Mouse (Mus musculus): Measurements from ENCODE around the gene Patz1.
A peak's percentile ranks its signal among the peaks of the same experiment; 100 is the strongest.

Gene Patz1

DNA sequence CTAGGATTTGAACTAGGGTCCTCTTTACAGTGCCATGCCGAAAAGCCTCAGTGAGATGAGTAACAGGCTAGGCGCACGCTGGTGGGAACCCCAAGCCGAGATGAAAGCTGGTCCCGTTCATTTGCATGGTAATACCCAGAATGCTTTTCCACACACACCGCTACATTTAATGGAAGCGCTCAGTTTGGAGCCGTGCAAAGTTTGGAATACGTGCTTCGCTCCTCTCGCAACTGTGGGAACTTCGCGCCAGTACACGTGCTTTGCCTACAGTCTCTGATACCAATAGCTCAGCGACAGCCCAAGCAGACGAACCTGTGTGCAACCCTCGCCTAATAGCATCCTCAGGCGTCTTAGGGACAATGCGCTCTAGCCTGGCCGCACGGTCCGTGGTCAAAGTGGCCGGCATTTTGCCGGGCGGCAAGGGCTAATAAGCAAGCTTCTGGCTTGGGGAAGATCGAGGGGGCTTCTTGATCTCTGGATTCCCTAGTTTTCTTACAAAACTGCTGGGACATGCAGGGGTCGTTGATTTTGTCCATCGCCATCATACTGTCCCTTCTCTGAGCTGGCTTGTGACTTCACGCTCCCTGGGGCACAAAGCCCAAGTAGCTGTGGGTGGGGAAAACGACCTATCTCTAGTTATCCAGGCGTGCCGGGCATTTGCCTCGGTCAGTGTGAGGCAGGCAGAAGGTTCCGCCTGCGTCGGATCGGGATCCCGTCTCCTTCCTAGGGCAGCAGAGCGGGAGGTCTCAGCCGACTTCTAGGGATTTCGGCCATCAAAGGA is at the start of gene Patz1:
Patz1 (plus strand) TSS at position 354 of the 781 bp plus-strand sequence.
- DNase-seq (ENCODE audit: low spot score): peak; percentile 48

DNA sequence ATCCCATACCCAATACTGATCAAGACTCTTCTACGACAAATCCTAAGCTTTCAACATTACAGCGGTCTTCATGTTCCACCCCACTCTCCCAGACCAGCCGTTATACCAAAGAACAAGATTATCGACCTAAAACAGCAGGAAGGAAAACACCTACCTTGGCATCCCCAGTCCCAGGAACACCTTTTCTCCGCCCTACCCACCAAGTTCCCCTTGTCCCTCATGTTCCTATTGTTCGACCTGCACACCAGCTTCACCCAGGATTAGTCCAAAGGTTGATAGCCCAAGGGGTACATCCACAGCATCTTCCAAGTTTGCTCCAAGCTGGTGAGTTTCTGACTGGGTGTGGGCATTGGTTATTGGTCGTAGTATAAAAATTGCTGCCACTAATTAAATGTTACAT is 46.3 kb upstream of the Patz1 start:
- DNase-seq (ENCODE audit: low spot score): no peak

DNA sequence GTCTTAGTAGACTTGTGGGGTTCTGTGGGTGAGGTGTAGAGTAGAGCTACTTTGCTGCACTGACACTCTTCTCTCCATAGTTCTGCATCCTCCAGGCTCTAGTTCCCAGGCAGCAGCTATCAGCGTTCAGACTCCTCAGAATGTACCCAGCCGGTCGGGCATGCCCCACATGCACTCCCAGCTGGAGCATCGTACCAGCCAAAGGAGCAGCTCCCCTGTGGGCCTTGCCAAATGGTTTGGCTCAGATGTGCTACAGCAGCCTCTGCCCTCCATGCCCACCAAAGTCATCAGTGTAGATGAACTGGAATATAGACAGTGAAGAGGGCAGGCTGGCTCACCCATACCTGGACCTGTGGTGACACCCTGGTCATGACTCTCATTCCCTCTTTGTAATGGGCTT is 44.9 kb upstream of the Patz1 start:
- no peak for DNase-seq (ENCODE audit: low spot score)

DNA sequence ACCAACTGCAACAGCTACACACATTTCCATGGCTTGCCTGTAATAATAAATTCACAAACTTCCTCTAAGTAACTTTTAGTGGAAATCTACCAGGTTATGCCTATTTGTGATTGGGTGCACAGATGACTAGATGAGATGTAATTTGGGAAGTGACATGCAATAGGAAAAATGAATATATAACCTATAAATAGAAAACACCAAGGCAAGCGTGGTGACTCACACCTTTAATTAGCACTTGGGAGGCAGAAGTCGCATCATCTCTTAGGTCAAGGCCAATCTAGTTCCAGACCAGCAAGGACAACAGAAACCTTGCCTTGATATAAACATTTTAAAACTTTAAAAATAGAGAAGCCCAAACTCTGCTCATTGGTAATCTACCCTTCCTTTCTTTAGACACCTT is 41.3 kb upstream of the Patz1 start:
- DNase-seq (ENCODE audit: low spot score): no peak

DNA sequence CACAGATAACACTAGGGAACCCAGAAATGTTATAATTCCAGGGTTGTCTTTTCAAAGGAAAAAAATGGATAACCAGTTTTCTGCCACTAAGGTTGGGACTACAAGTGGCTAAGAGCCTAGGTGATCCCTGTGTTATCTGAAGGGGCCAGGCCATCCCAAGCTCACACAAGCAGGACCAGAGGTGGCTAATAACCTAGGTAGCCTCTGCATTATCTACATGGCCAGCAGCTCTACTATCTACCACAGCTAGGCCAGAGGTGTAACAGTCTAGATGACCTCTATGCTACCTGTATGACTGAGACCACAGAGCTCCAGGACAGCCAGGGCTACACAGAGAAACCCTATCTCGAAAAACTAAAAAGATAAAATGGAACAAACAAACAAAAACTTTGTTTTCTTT is 29.1 kb upstream of the Patz1 start:
- no peak for DNase-seq (ENCODE audit: low spot score)

DNA sequence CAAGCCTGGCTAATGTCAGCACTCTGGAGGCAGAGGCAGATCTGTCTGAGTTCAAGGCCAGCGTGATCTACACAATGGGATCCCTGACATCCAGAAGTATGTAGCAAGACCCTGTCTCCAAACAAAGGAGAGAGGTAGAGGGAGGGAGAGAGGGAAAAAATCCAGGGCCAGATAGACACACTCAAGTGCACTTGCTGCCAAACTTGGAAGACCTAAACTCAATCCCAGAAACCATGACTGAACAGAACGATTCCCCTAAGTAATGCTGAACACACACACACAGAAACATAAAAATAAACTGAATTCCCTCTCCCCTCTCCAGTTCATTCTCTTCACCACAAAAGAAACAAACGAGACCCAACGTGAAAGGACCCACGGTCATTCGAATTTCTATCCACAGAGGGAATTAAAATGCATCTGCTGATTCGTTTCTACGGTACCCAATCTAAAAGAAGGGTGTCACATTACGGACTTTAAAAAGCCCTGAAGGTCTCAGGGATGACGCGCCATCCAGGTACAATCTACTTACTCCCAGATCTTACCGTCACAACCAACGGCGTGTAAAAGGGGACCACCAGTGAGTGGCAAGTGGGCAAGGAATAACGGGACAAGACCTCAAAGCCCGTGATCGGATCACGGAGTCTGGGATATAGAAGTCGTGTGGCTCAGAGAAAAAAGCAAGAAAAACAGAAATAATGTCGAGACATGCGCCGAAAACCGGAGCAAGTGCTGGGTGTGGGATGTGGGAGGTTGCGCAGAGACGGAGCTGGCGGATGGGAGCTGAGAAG is 23.2 kb upstream of the Patz1 start:
- DNase-seq (ENCODE audit: low spot score): no peak

DNA sequence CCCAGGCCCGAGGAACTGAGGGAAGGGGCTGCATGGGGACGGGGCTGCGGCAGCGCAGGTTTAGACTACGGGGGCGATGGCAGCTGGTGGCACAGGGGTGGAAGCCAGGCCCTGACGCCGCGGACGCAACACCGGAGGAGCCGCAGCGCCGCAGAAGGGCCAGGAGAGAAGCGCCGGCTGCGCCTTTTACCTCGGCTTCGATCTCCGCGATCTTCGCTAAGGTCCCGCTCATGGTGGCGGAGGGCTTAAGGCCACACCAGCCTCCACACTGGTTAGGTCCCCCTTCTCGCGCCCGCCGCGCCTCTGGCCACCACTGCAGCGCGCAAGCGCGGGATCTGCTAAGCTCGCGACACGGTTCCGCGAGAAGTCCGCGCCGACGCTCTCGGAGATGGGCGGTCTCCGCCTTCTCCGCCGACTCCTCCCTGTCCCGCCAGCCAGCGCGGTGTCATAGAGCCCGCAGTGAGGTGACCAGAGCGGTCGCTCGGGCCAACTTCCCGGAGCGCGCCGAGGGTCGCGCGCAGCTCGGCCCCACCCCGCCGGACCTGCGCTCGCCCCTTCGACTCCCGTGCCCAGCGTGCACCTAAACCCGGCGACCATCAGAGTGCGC is 22.5 kb upstream of the Patz1 start, which contains the start of gene Drg1:
Drg1 (minus strand) TSS at position 337 of the 607 bp plus-strand sequence.
- peak; percentile 89 for DNase-seq (ENCODE audit: low spot score)

DNA sequence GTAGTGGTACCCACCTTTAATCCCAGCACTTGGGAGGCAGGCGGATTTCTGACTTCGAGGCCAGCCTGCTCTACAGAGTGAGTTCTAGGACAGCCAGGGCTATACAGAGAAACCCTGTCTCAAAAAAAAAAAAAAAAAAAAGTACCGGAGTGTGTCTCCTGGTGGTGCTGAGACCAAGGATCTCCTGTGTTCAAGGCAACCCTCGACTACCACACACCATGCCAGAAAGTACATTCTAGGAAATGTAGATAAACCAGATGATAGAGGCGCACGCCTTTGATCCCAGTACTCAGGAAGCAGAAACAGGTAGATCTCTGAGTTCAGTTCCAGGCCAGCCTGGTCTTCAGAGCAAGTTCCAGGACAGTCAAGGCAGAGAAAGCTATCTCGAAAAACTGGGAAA is 21.5 kb upstream of the Patz1 start:
- no peak for DNase-seq (ENCODE audit: low spot score)

DNA sequence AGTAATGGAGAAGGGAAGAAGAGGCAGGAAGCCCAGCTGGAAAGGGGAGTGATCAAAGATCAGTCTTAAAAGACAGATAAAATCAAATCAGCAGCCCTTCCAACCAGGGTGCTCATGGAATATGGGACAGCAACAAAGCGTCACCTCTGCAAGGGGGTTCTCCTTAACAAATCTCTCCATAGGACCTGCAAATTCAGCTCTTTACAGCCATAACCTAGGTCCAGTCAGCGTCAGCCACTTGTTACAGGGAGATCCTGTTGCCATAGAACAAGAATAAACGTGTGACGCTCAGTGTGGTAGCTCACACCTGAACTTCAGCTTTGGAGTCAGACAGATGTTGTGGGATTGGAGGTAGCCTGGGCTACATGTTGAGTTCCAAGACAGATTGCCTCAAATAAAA is 19.4 kb upstream of the Patz1 start:
- no peak for DNase-seq (ENCODE audit: low spot score)

DNA sequence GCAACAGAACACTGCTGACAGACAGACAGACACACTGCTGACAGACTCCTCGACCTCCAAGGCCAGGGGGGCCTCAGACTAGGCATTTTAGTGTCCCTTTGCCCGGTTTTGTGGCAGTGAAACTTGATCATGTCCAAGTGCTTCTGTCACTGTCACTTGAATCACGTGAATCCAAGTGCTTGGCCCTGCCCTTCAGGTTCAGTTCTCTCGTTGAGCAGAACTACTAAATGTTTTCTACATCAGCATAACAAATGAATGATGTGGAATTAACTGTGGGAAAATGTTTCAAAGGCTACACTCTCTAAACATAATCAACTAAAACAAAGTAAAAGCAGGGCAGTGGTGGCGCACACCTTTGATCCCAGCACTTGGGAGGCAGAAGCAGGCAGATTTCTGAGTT is 10.3 kb upstream of the Patz1 start:
- no peak for DNase-seq (ENCODE audit: low spot score)

DNA sequence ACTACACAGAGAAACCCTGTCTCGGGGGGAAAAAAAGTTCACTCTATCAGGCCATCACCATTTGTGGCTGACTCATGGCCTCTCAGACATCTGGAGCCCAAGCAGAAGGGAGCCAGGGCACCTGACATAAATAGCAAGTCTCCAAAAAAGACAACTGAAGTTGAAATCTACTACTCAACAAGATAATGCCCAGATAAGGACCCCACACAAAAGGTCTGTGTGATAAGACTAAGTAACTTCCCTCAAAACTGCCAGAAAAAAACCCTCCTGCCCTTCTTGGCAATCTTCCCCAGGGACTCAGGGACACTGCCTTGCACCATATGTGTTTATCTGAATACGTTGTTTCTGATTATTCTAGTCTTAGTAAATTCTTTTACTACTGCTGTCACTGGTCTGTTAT is 8.9 kb upstream of the Patz1 start:
- no peak for DNase-seq (ENCODE audit: low spot score)

DNA sequence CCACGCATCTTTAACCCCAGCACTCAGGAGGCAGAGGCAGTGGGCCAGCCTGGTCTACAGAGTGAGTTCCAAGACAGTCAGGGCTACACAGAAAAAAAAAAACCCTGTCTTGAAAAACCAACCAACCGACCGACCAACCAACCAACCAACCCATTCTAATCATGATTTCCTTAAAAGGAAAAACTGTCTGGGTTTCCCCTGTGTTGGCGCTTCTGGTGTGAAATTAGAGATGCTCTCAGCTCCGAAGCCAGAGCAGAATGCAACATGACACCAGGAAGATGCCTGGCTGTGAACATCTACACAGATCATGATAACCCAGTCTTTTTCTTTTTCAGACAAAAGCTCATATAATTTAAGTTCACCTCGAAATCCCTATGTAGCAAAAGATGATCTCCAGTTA is 5.8 kb upstream of the Patz1 start:
- no peak for DNase-seq (ENCODE audit: low spot score)

DNA sequence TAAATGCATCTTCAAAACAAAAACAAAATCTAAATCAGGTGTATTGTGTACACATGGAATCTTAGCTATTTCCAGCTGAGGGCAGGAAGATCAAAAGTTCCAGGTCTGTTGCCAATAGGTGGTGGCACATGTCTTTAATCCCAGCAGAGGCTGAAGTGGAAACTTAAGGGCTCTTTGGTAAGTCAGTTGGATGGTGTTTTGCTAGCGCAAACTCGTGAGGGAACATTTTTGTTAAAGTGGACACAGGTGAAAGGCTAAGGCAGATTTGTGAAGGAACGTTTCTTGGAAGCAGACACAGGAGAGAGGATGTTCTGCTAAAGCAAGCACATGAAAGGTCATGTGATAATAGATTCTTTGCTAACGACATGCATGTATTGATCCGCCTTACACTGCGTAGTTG is 5.0 kb upstream of the Patz1 start:
- DNase-seq (ENCODE audit: low spot score): no peak

DNA sequence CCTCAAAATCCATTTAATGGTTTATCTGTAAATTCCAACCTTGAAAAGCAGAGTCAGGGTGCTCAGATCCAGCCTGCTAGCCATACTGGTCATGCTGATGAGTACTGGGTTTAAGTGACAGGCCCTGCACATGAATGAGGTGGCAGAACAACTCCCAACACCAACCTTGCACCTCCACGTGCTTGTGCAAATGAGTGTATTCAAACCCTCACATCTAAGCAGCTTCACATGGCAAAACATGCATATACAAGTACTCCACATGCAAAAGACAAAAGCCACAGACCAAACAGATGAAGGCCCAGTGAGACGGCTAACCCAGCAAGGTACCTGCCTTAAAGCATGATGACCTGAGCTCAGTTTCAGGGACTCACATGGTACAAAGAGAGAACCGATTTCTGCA is 2.7 kb upstream of the Patz1 start:
- DNase-seq (ENCODE audit: low spot score): no peak

DNA sequence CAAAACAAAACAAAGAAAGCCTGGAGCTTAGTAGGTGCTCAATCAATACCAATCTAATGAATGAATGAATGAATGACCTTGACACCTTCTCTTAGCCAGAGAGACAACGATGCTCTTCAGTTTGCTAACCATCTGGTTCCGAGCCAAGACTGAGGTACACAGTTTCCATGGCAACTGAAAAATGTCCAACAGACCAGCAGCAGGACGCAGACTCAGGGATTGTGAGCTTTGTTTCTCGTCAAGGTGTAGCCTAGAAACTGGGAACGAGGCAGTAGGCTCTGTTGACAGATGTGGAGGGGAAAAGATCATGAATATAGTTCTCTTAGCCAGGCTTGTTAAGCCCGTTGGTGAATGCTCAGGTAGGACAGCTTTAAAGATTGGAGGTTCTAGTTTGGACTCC is 1.5 kb upstream of the Patz1 start:
- DNase-seq (ENCODE audit: low spot score): no peak

DNA sequence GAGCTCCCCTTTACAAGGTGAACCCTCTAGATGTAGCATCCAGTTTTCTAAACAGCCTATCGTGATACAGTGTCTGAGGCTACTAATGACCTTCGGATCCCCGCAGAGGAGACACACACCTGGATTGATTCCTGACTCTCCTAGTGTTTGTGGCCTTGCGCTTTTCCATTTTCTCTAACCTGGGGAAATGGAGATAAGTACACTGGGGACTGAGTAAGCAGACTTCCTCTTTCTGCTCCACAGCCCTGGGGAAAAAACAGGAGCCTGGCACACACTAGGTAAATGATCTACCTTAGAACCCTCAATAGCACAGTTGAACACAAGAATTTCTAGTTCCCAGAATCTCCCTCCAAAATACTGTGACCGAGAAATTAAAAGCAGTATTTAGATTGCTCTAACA is 753 bp upstream of the Patz1 start:
- DNase-seq (ENCODE audit: low spot score): no peak

DNA sequence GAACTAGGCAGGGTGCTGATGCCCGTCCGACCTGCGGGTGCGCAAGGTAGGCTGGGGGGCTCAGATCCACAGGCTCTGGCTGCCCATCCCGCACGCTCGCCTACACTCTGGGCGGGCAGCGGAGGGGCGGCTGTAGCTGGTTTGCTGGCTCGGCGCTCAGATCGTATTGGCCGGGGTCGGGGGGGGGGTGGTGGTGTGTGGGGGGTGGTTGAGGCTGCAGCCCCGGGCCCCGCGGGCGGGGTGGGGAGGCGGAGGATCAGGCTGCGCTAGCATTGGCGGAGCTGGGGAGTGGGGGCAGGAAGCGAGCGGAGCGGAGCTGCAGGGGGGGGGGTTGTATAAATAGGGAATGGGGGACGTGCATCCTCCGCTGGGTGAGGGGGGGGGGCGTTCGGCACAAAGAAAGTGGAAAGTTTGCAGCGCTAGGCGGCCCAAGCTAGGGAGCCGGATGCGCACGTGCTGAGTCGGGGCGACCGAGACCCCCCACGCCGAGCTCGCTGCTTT is 678 bp downstream of the Patz1 start:
- DNase-seq (ENCODE audit: low spot score): peak; percentile 52

DNA sequence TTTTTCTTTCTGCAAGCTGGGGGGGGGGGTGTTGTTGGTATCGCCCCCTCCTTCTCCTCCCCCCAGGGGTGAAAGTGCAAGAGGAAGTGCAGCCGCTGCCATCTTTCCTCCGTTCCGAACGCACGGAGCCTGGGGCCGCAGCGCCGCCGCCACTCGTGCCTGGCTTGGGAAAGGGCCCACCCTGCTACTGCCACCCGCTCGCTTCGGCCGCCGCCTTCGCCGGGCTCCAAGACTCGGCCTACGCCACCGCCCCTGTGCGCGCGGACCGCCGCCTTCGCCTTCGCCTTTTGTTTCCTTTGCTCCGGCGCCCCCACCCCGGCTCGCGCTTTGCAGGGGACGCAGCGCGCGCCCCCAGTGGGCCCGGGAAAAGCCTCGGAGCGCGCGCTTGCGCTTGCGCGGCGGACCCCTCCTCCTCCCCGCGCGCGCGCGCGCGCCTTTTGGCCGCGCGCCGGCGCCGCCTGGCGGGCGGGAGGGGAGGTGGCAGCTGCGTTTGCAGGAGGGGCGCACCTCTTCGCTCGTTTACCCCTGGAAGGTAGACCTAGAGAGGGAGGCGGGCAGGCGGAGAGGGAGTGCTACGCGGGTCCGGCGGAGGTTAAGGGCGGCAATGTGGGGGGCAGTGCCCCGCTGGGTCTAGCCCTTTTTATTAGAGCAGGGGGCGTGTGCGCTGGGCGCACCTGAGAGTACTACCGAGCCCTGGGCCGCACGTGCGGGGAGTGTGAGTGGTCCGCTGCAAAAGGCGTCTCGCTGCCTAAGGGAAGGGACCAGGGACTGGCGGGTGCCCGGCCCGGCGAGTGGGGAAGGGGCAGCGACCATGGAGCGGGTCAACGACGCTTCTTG is 1.3 kb downstream of the Patz1 start:
- peak; percentile 67 for DNase-seq (ENCODE audit: low spot score)

DNA sequence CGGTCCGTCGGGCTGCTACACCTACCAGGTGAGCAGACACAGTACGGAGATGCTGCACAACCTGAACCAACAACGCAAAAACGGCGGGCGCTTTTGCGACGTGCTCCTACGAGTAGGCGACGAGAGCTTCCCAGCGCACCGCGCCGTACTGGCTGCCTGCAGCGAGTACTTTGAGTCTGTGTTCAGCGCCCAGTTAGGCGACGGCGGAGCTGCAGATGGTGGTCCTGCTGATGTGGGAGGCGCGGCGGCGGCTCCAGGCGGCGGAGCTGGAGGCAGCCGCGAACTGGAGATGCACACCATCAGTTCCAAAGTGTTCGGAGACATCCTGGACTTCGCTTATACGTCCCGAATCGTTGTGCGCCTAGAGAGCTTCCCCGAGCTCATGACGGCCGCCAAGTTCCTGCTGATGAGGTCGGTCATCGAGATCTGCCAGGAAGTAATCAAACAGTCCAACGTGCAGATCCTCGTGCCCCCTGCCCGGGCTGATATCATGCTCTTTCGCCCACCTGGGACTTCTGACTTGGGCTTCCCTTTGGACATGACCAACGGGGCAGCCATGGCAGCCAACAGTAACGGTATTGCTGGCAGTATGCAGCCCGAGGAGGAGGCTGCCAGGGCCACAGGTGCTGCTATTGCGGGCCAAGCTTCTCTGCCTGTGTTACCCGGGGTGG is 2.1 kb downstream of the Patz1 start:
- DNase-seq (ENCODE audit: low spot score): peak; percentile 33

DNA sequence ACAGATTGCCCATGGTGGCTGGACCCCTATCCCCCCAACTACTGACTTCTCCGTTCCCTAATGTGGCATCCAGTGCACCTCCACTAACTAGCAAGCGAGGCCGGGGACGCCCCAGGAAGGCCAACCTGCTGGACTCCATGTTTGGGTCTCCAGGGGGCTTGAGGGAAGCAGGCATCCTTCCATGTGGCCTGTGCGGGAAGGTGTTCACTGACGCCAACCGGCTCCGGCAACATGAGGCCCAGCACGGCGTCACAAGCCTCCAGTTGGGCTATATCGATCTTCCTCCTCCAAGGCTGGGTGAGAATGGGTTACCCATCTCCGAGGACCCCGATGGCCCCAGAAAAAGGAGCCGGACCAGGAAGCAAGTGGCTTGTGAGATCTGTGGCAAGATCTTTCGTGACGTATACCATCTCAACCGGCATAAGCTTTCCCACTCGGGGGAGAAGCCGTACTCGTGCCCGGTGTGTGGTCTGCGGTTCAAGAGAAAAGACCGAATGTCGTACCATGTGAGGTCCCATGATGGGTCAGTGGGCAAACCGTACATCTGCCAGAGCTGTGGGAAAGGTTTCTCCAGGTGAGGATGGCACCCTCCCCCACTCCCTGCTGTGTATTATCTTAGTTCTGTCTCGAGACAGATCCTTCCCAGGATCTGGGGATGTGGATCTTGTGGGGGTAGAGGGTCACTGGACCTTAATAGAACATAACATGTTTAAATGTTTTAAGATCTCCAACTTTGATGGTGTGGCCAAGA is 2.8 kb downstream of the Patz1 start:
- peak; percentile 22 for DNase-seq (ENCODE audit: low spot score)

DNA sequence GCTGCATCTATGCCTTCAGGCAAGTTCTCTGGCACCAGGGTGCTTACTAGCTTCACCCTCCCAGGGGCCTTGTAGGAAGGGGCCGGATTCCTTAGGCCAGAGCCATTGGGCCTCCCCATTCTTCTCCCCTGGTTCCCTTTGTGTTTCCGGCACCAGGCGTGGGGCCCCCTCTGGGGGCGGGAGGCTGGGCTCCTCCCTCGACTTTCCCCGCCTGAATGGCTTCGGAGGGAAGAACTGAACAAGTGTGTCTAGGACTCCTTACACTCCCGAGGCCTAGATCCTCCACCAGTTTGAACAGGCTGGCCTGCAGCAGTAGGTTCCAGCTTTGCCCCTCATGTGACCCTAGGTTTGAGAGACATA is 3.4 kb downstream of the Patz1 start:
- peak; percentile 55 for DNase-seq (ENCODE audit: low spot score)
